Mouse (Mus musculus): ENCODE data around the gene B4galnt2.
"Not testable (repeated sequence)": the region's sequence is repeated elsewhere in the genome, so short reads cannot be mapped to it uniquely, and the experiment has no call there.

Gene B4galnt2

GRCm38 (mm10) chr11:95896446-95897179 is 18.1 kb downstream of the B4galnt2 start:
- DNase-seq (ENCODE audit: low spot score in 2 of 2): no peak

DNA sequence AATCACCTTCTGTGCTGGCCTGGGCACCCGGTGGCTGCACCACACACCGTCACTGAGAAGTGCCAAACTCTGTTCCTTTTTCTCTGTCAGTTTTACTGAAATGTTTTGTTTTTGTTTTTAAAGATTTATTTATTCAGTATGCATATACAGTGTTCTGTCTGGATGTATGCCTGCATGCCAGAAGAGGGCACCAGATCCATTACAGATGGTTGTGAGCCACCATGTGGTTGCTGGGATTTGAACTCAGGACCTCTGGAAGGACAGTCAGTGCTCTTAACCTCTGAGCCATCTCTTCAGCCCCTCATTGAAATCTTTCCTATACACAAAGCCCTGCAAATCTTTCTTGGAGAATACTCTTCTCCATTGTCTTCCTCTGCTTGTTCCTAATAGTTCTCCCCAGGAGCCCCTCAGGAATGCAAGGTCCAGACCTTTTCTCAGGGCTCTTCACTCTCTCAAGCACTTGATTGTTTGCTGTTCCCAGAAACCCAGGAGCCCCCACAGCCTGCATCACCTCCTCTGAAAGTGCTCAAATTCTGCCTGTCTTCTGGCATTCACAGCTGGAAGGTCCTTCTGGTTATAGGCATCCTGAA is 24.1 kb downstream of the B4galnt2 start:
- DNase-seq (ENCODE audit: low spot score in 2 of 2): no peak

DNA sequence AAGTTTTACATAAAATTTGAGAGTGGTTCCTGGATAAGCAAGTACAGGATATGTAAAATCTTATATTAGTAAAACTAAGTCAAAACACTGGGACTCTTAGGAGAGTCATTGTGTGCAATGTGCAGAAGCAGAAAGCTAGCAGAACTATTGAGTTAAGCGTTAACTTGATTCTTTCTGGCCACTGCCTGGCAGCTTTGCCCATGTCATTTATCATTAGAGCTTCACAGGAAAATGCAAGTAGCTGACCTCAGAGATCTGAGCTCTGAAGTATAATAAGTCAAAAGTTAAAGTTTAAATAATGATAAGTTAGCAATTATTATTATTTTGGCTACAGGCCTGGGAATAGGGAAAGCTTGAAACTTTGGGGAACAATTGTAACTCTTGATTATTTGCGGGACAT is 34.8 kb downstream of the B4galnt2 start:
- DNase-seq (ENCODE audit: low spot score in 2 of 2): not testable (repeated sequence)

DNA sequence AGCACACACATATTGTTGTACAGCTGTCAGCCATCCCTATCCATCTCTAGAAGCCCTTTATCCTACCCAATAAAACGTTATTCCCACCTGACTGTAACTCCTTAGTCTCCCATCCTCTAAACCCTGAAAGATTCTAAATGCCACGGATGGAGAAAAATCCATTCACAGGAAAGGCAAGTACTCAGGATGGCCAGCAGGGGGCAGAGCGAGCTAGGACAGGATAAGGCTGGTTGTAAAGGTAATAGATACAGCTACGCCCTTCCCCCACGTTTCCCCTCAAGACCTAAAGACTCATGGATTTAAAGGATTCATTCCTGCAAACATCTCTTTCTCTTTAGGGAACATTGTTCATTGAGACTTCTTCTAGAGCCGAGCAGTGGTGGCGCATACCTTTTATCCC is 38.4 kb downstream of the B4galnt2 start:
- peak; percentile 27 to 31 for DNase-seq (ENCODE audit: low spot score in 2 of 2)

- no peak for DNase-seq (ENCODE audit: low spot score in 2 of 2)
Observed at GRCm38 (mm10) chr11:95875804-95876203, 38.9 kb downstream of the B4galnt2 start.

GRCm38 (mm10) chr11:95869918-95870470 is 44.7 kb downstream of the B4galnt2 start:
- no peak for DNase-seq (ENCODE audit: low spot score in 2 of 2)

- DNase-seq (ENCODE audit: low spot score in 2 of 2): no peak
Observed at GRCm38 (mm10) chr11:95869442-95869841, 45.2 kb downstream of the B4galnt2 start.

GRCm38 (mm10) chr11:95861397-95861796 is 53.3 kb downstream of the B4galnt2 start:
- no peak for DNase-seq (ENCODE audit: low spot score in 2 of 2)

DNA sequence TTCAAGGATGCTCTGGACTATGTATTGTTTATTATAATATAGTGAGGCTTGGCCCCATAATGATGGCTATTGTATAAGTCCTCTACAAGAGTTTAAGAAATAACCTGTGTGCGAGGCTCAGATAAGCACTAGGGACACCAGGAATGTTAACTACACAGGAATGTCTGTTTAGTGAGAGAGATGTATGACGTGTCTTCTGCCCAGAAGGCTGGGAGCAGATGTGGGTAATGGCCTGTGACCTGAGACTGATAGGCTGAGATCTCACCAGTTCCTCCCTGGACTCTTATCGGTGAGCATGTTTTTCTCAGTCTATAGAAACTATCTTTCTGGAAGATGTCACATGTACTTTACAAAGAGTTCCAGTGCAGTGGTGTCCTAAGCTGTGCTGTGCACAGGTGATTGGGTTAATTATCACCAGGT is 54.6 kb downstream of the B4galnt2 start:
- DNase-seq (ENCODE audit: low spot score in 2 of 2): no peak

- no peak for DNase-seq (ENCODE audit: low spot score in 2 of 2)
Observed at GRCm38 (mm10) chr11:95859468-95859855, 55.2 kb downstream of the B4galnt2 start.

DNA sequence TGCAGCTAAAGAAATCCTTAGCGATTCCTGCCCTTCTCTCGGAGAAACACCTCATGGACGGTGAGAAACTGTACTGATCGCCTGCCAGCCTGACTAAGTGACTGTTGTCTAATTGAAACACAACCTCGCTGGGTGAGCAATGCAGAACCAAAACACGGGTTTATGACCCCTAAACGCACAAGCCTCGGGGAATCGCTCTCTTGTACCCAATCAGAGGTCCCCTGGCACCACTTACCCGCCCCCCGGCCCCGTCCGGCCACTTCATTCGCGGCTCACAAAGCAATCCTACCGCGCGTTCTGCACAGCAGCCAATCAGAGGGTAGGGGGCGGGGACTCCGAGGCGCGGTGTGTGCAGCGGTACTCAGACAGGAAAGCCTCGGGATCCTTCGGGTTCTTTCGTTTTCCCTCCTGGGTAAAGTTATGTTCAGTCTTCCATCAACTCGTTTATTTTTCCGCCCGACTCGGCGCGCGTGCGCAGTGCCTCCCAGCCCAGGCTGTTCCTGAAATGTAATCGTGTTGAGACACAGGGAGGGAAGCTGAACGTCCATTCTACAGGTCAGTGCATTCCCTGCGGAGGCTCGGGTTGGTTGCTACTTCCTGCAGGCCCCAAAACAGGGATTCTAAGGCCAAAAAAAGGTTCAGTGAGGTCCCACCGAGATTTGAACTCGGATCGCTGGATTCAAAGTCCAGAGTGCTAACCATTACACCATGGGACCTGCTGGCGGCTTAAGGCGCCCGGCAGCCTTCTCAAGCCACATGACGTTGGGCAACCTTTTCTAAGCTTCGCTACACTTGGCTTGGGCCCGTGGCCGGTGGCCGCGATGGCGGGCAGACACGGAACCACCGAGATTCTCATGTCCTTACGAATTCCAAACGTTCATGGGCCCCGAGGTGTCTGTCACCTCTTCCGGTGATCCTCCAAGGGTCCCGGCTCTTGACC is 55.9 kb downstream of the B4galnt2 start:
- DNase-seq (ENCODE audit: low spot score in 2 of 2): peak; percentile 98 to 99

- no peak for DNase-seq (ENCODE audit: low spot score in 2 of 2)
Observed at GRCm38 (mm10) chr11:95857716-95858527, 56.8 kb downstream of the B4galnt2 start.

DNA sequence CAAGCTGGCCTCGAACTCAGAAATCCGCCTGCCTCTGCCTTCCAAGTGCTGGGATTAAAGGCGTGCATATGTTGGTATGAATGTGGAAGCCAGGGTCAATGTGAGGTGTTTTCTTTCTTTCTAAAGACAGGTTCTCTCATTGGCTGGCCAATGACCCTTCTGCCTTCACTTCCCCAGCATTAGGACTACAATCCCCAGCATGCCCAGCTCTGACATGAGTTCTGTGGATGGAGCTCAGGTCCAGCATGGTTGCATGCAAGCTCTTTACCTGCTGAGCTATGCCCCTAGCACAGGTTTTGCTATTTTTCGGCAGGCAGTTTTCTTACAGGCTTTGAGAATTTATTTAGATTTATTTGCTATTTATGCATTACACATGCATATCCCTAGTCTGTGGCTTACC is 57.4 kb downstream of the B4galnt2 start:
- DNase-seq (ENCODE audit: low spot score in 2 of 2): no peak

- no peak for DNase-seq (ENCODE audit: low spot score in 2 of 2)
Observed at GRCm38 (mm10) chr11:95853684-95854083, 61.0 kb downstream of the B4galnt2 start.

GRCm38 (mm10) chr11:95850898-95851297 is 63.8 kb downstream of the B4galnt2 start:
- no peak for DNase-seq (ENCODE audit: low spot score in 2 of 2)

DNA sequence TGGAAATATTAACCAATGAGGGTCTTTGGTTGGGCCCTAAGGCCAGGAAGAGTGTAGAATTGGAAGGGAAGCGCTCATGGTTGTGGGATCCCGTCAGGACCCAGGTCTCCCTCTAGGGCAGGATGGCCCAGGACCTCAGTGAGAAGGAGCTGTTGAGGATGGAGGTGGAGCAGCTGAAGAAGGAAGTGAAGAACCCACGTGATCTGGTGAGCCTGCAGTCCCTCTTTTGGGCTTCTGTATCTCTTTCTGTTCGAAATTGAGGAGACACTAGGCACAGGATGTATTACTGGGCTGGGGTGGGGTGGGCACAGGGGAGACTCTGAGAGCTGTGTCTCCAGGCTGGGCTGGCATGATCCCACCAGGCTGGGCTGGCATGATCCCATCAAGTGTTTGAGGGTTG is 69.8 kb downstream of the B4galnt2 start:
- no peak for DNase-seq (ENCODE audit: low spot score in 2 of 2)

DNA sequence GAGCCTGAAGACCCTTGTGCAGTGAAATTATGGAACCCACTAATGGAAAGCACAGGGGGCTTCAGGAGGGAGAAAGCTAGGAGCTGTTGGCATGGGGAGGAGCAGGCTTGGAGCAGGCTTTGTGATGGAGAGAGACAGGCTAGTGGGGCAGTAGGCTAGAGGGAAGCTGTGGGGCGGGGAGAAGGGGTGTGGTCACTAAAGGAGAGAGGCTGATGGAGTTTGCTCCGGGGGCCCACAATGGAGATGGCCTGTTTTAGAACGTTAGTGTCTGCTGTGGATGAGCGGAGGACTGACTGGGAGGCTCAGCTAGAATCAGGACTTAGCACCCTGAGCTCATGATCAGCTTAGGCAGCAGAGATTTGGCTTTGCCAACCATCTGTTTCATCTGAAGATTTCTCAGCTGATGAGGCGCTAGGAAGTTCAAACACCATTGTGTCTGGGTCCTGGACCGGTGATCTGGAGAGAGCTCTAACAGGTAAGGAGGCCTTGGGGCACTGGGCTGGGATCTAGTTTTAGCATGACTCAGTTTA is 71.2 kb downstream of the B4galnt2 start:
- DNase-seq (ENCODE audit: low spot score in 2 of 2): no peak

GRCm38 (mm10) chr11:95842953-95843352 is 71.7 kb downstream of the B4galnt2 start:
- no peak for DNase-seq (ENCODE audit: low spot score in 2 of 2)

- no peak for DNase-seq (ENCODE audit: low spot score in 2 of 2)
Observed at GRCm38 (mm10) chr11:95842074-95842681, 72.5 kb downstream of the B4galnt2 start, which contains the start of gene Abi3. Gene Abi3, minus strand, starts transcription at chr11:95842476.

- no peak for DNase-seq (ENCODE audit: low spot score in 2 of 2)
Observed at GRCm38 (mm10) chr11:95841498-95841830, 73.2 kb downstream of the B4galnt2 start.

All from frontal cortex, postnatal 36 days (tissue).